Mouse (Mus musculus): ENCODE results near the gene Myf5. TPM values are rescaled to one million over a fixed set of nuclear protein-coding genes. Genes with fewer than 3 reads are reported as not detected.

Myf5 gene
- polyA plus RNA-seq, 1 experiment from 2014 or later = 0.30 TPM

DNA sequence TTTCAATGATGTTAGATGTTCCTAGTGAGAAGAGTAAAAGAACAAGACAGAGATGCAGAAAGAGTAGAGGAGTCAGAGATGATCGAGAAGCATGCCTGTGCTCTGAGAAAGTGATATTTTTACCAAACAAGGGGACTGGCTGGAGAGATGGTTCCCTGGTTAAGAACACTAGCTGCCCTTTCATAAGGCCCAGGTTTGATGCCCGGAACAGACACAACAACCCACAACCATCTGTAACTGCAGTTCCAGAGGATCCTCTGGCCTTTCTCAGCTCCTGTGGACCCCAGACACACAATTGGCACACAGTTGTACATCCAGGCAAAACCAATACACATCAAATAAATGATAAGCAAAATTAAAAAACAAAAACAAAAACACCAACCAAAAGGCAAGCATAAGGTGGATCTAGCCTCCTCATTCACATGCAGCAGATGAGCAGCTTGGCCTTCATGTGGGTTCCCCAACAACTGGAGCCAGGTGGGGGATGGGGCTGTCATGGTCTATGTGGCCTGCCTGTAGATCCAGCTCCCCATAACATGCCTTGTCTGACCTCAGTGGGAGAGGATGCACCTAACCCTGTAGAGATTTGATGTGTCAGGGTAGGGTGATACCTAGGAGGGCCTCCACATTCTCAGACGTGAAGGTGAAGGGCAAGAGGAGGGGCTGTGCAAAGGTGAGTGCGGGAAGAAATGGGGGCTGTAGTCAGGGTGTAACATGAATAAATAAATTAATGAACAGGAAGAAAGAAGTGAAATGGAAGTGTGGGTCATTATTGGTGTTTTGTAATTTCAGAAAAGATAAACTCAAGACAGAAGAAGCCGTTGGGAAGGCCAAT lies 36.2 kb downstream of the Myf5 start:
- H3K27me3 ChIP-seq (ENCODE audit: control insufficient read depth, insufficient read depth, low read depth, low read length) = no peaks in the 10 kb centered on the region
- H3K4me3 ChIP-seq (ENCODE audit: low read length) = no peak overlapping the region
- no peak for ATAC-seq (ENCODE audit: low read depth)
- no peaks in the 10 kb centered on the region for H3K9me3 ChIP-seq (ENCODE audit: control insufficient read depth, low read length)
- 84% methylated on average over 5 of the region's 5 CpGs for WGBS
- H3K4me1 ChIP-seq (replicated peaks; ENCODE audit: control insufficient read depth, insufficient read depth, low read length) = no peaks in the 10 kb centered on the region
- no peak overlapping the region for H3K4me2 ChIP-seq (ENCODE audit: low read depth, low read length)
- no peaks in the 10 kb centered on the region for H3K36me3 ChIP-seq (ENCODE audit: control insufficient read depth, insufficient read depth, low read length)
- no peak overlapping the region for H3K9ac ChIP-seq (ENCODE audit: low read length)
- H3K27ac ChIP-seq (ENCODE audit: low read length) = no peak overlapping the region

DNA sequence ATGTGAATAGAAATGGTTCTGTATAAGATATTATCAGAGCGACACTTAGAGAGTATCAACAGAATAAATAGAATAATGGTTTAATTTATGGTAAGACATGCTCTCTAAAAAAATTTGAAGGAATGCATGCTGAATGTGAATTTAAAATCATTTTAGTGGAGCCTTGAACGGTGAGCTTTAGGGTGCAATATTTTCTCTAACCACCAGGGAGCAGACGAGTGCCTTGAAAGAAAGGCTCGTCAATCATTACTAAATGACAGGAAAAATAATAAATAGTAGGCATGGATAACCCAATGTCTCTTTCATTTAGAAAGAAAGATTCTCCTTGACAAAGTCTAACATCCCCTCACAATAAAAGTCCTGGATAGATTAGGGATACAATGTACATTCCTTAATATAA lies 43.2 kb downstream of the Myf5 start:
- H3K4me3 ChIP-seq (ENCODE audit: low read length) = no peak overlapping the region
- H3K4me2 ChIP-seq (ENCODE audit: low read depth, low read length) = no peak overlapping the region
- 9% methylated on average over 4 of the region's 4 CpGs for WGBS
- no peaks in the 10 kb centered on the region for H3K36me3 ChIP-seq (ENCODE audit: control insufficient read depth, insufficient read depth, low read length)
- ATAC-seq (ENCODE audit: low read depth) = no peak
- H3K27ac ChIP-seq (ENCODE audit: low read length) = no peak overlapping the region
- no peaks in the 10 kb centered on the region for H3K4me1 ChIP-seq (replicated peaks; ENCODE audit: control insufficient read depth, insufficient read depth, low read length)
- H3K9ac ChIP-seq (ENCODE audit: low read length) = no peak overlapping the region
- no peaks in the 10 kb centered on the region for H3K9me3 ChIP-seq (ENCODE audit: control insufficient read depth, low read length)
- no peaks in the 10 kb centered on the region for H3K27me3 ChIP-seq (ENCODE audit: control insufficient read depth, insufficient read depth, low read depth, low read length)

- H3K4me3 ChIP-seq (ENCODE audit: low read length) = no peak overlapping the region
- no peaks in the 10 kb centered on the region for H3K36me3 ChIP-seq (ENCODE audit: control insufficient read depth, insufficient read depth, low read length)
- no peak overlapping the region for H3K27ac ChIP-seq (ENCODE audit: low read length)
- no peaks in the 10 kb centered on the region for H3K4me1 ChIP-seq (replicated peaks; ENCODE audit: control insufficient read depth, insufficient read depth, low read length)
- H3K9me3 ChIP-seq (ENCODE audit: control insufficient read depth, low read length) = no peaks in the 10 kb centered on the region
- H3K9ac ChIP-seq (ENCODE audit: low read length) = no peak overlapping the region
- no peak for ATAC-seq (ENCODE audit: low read depth)
- H3K4me2 ChIP-seq (ENCODE audit: low read depth, low read length) = no peak overlapping the region
- H3K27me3 ChIP-seq (ENCODE audit: control insufficient read depth, insufficient read depth, low read depth, low read length) = no peaks in the 10 kb centered on the region
- WGBS = 63% methylated on average over 5 of the region's 5 CpGs
These were observed 49.0 kb downstream of the Myf5 start for GRCm38 (mm10) chr10:107436967-107437366.

Small RNA genes within 50 kb of the gene (microRNA-seq; reads per million reads assigned to microRNA genes)
- gene Gm44403 = not detected

Other genes starting within 250 kb of the Myf5 start
- 2.9 and 4.5 TPM in 2 replicates for gene Lin7a, start 214.4 kb downstream of the Myf5 start, polyA plus RNA-seq (2015; fragmentation: Nextera tagmentation; extraction: Ambion mirVana)
- 0.70 and 2.4 TPM in 2 replicates for gene Myf6, start 8.6 kb upstream of the Myf5 start, polyA plus RNA-seq (2015; fragmentation: Nextera tagmentation; extraction: Ambion mirVana)
- 0.09 TPM in 2 replicates for gene Ptprq, start 233.9 kb upstream of the Myf5 start, polyA plus RNA-seq (2015; fragmentation: Nextera tagmentation; extraction: Ambion mirVana)

All from lung, embryonic 16.5 days (tissue).